Mouse (Mus musculus): Measurements from ENCODE around the gene Gm16253.

- TF ChIP-seq CTCF (IDR thresholded peaks at IDR 0.05; ENCODE audit: low read depth, low read length) (no peak), POLR2A (IDR thresholded peaks at IDR 0.05; ENCODE audit: borderline replicate concordance, low read depth, low read length) (no peak)
Measured at GRCm38 (mm10) chr3:96541328-96542078, 35.3 kb upstream of the Gm16253 start.

Measured in bone marrow macrophage, adult 2 months (primary cell).